Mouse (Mus musculus): ENCODE data around the gene Sost. TPM values are rescaled to one million over a fixed set of nuclear protein-coding genes. Genes with fewer than 3 reads are reported as not detected.

The Sost gene
- polyA plus RNA-seq, 1 experiment from 2014 or later, result 0.10 TPM

DNA sequence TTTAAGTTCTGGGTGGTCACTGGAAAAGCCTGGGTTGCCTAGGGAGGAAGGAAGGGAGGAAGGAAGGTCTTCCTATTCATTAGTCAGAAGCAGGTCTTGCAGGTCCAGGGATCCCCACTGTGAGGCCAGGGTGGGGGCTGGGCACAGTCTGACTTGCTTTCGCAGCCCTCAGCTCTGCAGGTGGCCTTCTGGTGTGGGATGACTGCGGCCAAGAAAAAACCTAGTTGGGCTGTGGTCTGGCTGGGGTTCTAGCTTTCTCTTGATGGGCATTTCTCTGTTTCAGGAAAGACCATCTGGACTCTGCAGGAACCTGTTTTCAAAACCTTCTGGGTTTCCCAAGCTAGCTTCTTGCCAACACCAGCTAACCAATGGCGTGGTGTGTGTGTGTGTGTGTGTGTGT is 23.8 kb downstream of the Sost start:
- no peaks in the 10 kb centered on the region for H3K4me1 ChIP-seq (ENCODE audit: control insufficient read depth, insufficient read depth, low read depth, low read length)
- no peak overlapping the region for H3K27ac ChIP-seq (ENCODE audit: low read depth, low read length)
- WGBS, result 31% methylated on average over 3 of the region's 3 CpGs
- ATAC-seq, result no peak
- no peak overlapping the region for H3K9ac ChIP-seq (ENCODE audit: low read depth, low read length)
- no peaks in the 10 kb centered on the region for H3K36me3 ChIP-seq (ENCODE audit: control insufficient read depth, insufficient read depth, low read length)
- H3K4me3 ChIP-seq (ENCODE audit: low read length), result no peak overlapping the region
- no peak overlapping the region for H3K4me2 ChIP-seq (ENCODE audit: low read length)
- no peaks in the 10 kb centered on the region for H3K9me3 ChIP-seq (ENCODE audit: control insufficient read depth, low read length)
- H3K27me3 ChIP-seq (replicated peaks; ENCODE audit: control insufficient read depth, insufficient read depth, low read length), result no peaks in the 10 kb centered on the region

DNA sequence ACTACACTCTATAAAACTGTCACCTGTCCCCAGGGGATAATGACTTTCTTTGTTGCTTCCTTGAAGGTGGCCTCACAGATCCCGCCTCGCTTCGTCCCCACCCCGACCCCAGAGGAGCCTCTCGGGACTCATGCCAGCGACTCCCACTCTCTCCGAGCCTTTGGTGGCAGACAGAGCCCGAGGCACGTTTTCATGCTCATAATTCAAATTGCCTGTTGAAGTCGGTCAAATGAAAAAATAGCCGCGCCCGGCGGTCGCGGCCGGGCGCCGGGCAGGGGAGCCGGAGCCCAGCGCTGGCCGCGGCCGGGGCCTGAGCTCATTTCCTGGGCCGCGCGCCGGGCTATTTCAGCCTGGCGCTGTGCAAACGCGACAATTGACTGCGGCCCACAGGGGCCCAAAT is 29.7 kb downstream of the Sost start:
- no peaks in the 10 kb centered on the region for H3K36me3 ChIP-seq (ENCODE audit: control insufficient read depth, insufficient read depth, low read length)
- H3K27ac ChIP-seq (ENCODE audit: low read depth, low read length), result no peak overlapping the region
- no peaks in the 10 kb centered on the region for H3K9me3 ChIP-seq (ENCODE audit: control insufficient read depth, low read length)
- no peaks in the 10 kb centered on the region for H3K27me3 ChIP-seq (replicated peaks; ENCODE audit: control insufficient read depth, insufficient read depth, low read length)
- under 1% methylated on average over 32 of the region's 32 CpGs for WGBS
- H3K4me3 ChIP-seq (ENCODE audit: low read length), result peak overlapping the region; percentile 50
- H3K4me2 ChIP-seq (ENCODE audit: low read length), result peak overlapping the region; percentile 81
- H3K4me1 ChIP-seq (ENCODE audit: control insufficient read depth, insufficient read depth, low read depth, low read length), result peaks cover 5% of the 10 kb centered on the region; the same call in 1 of the 2 replicates
- ATAC-seq, result peak; percentile 65
- peak overlapping the region; percentile 69 for H3K9ac ChIP-seq (ENCODE audit: low read depth, low read length)

GRCm38 (mm10) chr11:101936421-101936820 is 30.4 kb downstream of the Sost start:
- Histone ChIP-seq H3K4me2 (ENCODE audit: low read length) (peak overlapping the region; percentile 81), H3K4me3 (ENCODE audit: low read length) (no peak overlapping the region), H3K9me3 (ENCODE audit: control insufficient read depth, low read length) (no peaks in the 10 kb centered on the region), H3K4me1 (ENCODE audit: control insufficient read depth, insufficient read depth, low read depth, low read length) (peaks cover 5% of the 10 kb centered on the region; the same call in 1 of the 2 replicates), H3K9ac (ENCODE audit: low read depth, low read length) (no peak overlapping the region), H3K36me3 (ENCODE audit: control insufficient read depth, insufficient read depth, low read length) (no peaks in the 10 kb centered on the region), H3K27ac (ENCODE audit: low read depth, low read length) (no peak overlapping the region), H3K27me3 (replicated peaks; ENCODE audit: control insufficient read depth, insufficient read depth, low read length) (no peaks in the 10 kb centered on the region)
- 42% methylated on average over 7 of the region's 7 CpGs for WGBS
- no peak for ATAC-seq

DNA sequence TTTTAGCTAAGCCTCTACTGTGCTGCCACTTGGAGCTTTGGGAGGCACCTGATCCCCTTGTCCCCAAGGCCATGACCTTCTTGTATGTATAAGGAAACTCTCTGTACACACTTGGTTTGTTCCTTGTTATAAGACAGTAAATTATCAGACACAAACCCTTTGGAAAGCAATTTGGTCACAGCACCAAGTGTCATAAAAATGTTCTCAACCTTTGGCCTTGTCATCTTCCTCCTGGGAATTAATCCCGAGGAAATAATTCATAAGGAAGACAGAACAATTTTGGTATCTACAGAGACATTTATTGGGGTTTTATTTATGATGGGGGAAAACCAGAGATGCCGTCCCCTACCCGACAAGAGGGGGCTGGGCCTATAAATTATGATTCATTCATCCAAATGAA is 31.1 kb downstream of the Sost start:
- Histone ChIP-seq H3K27me3 (replicated peaks; ENCODE audit: control insufficient read depth, insufficient read depth, low read length) (no peaks in the 10 kb centered on the region), H3K4me3 (ENCODE audit: low read length) (no peak overlapping the region), H3K4me1 (ENCODE audit: control insufficient read depth, insufficient read depth, low read depth, low read length) (peaks cover 5% of the 10 kb centered on the region; the same call in 1 of the 2 replicates), H3K9ac (ENCODE audit: low read depth, low read length) (no peak overlapping the region), H3K36me3 (ENCODE audit: control insufficient read depth, insufficient read depth, low read length) (no peaks in the 10 kb centered on the region), H3K4me2 (ENCODE audit: low read length) (no peak overlapping the region), H3K27ac (ENCODE audit: low read depth, low read length) (no peak overlapping the region), H3K9me3 (ENCODE audit: control insufficient read depth, low read length) (no peaks in the 10 kb centered on the region)
- ATAC-seq, result no peak
- 85% methylated on average over 3 of the region's 3 CpGs for WGBS

DNA sequence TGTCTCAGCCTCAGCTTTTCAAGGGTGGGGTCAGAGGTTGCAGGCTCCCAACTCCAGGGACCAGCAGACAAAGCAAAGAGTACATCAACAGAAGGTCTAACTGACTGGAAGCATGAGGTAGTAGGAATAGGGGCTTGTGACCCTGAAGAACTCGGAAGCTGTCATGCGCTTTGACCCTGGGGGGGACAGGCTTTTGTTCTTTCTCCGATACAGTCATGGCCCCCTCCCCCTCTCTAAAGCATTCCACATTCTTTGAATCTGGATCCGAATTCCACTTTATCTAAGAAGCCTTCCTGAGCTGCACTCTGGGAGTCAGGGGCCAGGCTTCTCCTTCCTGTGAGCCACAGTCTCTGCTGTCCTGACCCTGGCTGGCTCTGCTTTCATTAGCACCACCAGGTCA is 34.8 kb downstream of the Sost start:
- Histone ChIP-seq H3K27ac (ENCODE audit: low read depth, low read length) (no peak overlapping the region), H3K9ac (ENCODE audit: low read depth, low read length) (no peak overlapping the region), H3K4me1 (ENCODE audit: control insufficient read depth, insufficient read depth, low read depth, low read length) (peaks cover under 1% of the 10 kb centered on the region; the same call in 1 of the 2 replicates), H3K27me3 (replicated peaks; ENCODE audit: control insufficient read depth, insufficient read depth, low read length) (no peaks in the 10 kb centered on the region), H3K4me3 (ENCODE audit: low read length) (no peak overlapping the region), H3K9me3 (ENCODE audit: control insufficient read depth, low read length) (no peaks in the 10 kb centered on the region), H3K4me2 (ENCODE audit: low read length) (no peak overlapping the region), H3K36me3 (ENCODE audit: control insufficient read depth, insufficient read depth, low read length) (no peaks in the 10 kb centered on the region)
- 40% methylated on average over 4 of the region's 4 CpGs for WGBS
- no peak for ATAC-seq

DNA sequence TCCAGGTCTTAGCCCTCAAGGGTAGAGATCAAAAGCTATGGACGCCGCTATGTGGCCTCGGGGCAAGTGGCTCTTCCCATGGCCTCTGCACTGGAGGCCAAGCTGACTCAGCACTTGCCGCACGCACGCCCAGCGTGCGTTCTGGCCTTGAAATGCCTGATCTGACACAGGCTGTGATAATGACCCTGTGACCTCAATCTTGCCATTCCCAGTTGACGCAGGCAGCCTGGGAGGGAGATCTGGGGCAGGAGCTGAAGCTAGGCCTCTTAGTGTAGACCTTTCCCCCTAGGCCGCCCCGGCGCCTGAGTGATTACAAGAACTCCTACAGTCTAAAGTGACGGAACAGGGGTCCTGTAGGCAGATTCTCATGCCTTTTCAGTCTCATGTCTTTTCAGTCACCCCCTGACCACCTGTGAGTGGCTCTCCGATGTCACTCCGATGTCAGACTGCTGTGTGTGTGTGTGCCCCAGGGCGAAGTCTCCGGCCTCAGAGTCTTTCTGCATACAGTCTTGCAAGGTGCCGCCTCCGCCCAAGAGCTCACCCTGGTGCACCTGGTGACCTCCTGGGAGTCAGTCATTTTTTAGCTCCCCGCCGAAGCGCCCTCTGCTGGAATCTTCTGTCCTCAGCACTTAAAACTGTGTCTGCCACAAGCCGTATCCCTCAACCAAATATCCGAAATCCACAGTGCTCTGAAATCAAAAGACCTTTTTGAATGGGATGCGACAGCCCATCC is 38.6 kb downstream of the Sost start:
- H3K4me2 ChIP-seq (ENCODE audit: low read length), result no peak overlapping the region
- no peaks in the 10 kb centered on the region for H3K36me3 ChIP-seq (ENCODE audit: control insufficient read depth, insufficient read depth, low read length)
- no peaks in the 10 kb centered on the region for H3K27me3 ChIP-seq (replicated peaks; ENCODE audit: control insufficient read depth, insufficient read depth, low read length)
- H3K9me3 ChIP-seq (ENCODE audit: control insufficient read depth, low read length), result no peaks in the 10 kb centered on the region
- WGBS, result 34% methylated on average over 25 of the region's 25 CpGs
- H3K4me1 ChIP-seq (ENCODE audit: control insufficient read depth, insufficient read depth, low read depth, low read length), result no peaks in the 10 kb centered on the region
- ATAC-seq, result no peak
- H3K9ac ChIP-seq (ENCODE audit: low read depth, low read length), result no peak overlapping the region
- H3K27ac ChIP-seq (ENCODE audit: low read depth, low read length), result no peak overlapping the region
- no peak overlapping the region for H3K4me3 ChIP-seq (ENCODE audit: low read length)

DNA sequence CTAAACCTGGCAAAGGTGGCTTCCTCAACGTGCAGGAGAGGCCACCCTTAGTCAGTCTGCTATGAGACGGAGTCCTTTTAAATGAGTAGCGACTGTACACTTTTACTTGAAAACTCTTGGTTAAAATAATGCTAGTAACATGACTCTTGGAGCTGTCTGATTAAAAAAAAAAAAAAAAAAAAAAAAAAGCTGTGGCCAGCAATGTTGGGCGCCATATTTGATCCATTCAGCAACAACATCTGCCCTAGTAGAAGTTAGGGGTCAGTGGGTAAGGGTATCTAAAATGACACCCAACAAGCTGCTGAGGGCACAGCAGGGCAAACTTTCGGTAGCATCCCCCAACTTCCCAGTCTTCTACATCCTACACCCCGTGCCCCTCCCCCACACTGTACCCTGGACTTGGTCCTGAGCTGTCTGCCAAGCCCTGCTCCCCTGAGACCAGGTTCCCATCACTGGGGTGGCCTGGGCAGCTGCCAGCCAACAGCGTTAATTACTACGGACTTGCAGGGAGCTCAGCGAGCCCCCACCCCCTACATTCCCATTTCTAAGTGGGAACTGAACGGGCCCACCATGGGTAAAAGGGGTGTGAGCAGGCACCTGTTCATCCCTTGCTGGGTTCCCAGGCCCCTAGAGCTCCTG is 39.7 kb downstream of the Sost start:
- no peak overlapping the region for H3K27ac ChIP-seq (ENCODE audit: low read depth, low read length)
- H3K27me3 ChIP-seq (replicated peaks; ENCODE audit: control insufficient read depth, insufficient read depth, low read length), result no peaks in the 10 kb centered on the region
- no peak overlapping the region for H3K9ac ChIP-seq (ENCODE audit: low read depth, low read length)
- whole genome bisulfite sequencing, result 74% methylated on average over 10 of the region's 10 CpGs
- H3K4me2 ChIP-seq (ENCODE audit: low read length), result no peak overlapping the region
- H3K4me3 ChIP-seq (ENCODE audit: low read length), result no peak overlapping the region
- H3K36me3 ChIP-seq (ENCODE audit: control insufficient read depth, insufficient read depth, low read length), result no peaks in the 10 kb centered on the region
- no peak for ATAC-seq
- no peaks in the 10 kb centered on the region for H3K4me1 ChIP-seq (ENCODE audit: control insufficient read depth, insufficient read depth, low read depth, low read length)
- H3K9me3 ChIP-seq (ENCODE audit: control insufficient read depth, low read length), result no peaks in the 10 kb centered on the region

- Histone ChIP-seq H3K27ac (ENCODE audit: low read depth, low read length) (no peak overlapping the region), H3K9ac (ENCODE audit: low read depth, low read length) (no peak overlapping the region), H3K27me3 (replicated peaks; ENCODE audit: control insufficient read depth, insufficient read depth, low read length) (no peaks in the 10 kb centered on the region), H3K4me1 (ENCODE audit: control insufficient read depth, insufficient read depth, low read depth, low read length) (no peaks in the 10 kb centered on the region), H3K4me3 (ENCODE audit: low read length) (no peak overlapping the region), H3K4me2 (ENCODE audit: low read length) (no peak overlapping the region), H3K36me3 (ENCODE audit: control insufficient read depth, insufficient read depth, low read length) (no peaks in the 10 kb centered on the region), H3K9me3 (ENCODE audit: control insufficient read depth, low read length) (no peaks in the 10 kb centered on the region)
- WGBS, result 74% methylated on average over 6 of the region's 6 CpGs
- no peak for ATAC-seq
Measured at GRCm38 (mm10) chr11:101925636-101926035, 41.2 kb downstream of the Sost start.

DNA sequence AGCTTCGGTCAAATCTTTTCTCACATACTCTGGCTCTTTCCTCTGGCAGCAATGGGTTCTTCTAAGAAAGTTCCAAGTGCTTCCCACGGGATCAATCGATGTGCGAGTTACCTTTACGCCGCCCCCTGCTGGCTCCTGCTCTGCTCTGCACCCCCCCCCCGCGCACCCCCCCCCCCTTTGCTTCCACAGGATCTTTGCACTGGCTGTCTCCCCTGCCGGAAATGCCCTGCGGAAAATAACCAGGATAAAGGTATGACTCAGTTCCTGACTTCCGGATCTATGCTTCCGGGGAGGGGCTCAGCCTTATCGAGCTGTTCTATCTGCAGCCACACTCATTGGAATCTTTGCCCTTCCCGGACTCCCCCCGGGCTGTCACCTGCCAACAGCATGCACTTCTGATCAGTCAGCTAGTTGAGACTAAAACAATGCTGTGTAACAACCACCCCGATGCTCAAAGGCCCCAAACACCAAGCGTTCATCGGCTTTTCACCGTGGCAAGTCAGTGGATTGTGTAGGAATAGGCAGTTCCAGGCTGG is 42.3 kb downstream of the Sost start:
- WGBS, result 87% methylated on average over 16 of the region's 19 CpGs
- H3K27me3 ChIP-seq (replicated peaks; ENCODE audit: control insufficient read depth, insufficient read depth, low read length), result no peaks in the 10 kb centered on the region
- H3K4me1 ChIP-seq (ENCODE audit: control insufficient read depth, insufficient read depth, low read depth, low read length), result no peaks in the 10 kb centered on the region
- no peaks in the 10 kb centered on the region for H3K9me3 ChIP-seq (ENCODE audit: control insufficient read depth, low read length)
- no peak for ATAC-seq
- no peak overlapping the region for H3K4me2 ChIP-seq (ENCODE audit: low read length)
- no peak overlapping the region for H3K4me3 ChIP-seq (ENCODE audit: low read length)
- H3K9ac ChIP-seq (ENCODE audit: low read depth, low read length), result no peak overlapping the region
- H3K36me3 ChIP-seq (ENCODE audit: control insufficient read depth, insufficient read depth, low read length), result no peaks in the 10 kb centered on the region
- no peak overlapping the region for H3K27ac ChIP-seq (ENCODE audit: low read depth, low read length)
